Mouse (Mus musculus) ES-Bruce4 (cell line): Measurements from ENCODE around the gene Ptprt.

Experiments used
- CTCF ChIP-seq: IDR thresholded peaks from one replicate; pipeline ENCODE4 v1.8.1; 2011; ENCODE audit warnings: low read depth, low read length
- EP300 ChIP-seq: IDR thresholded peaks from 2 replicates; pipeline ENCODE4 v1.6.1; 2011; ENCODE audit warnings: low read depth, low read length; ENCODE audit not compliant: insufficient read depth
- POLR2A ChIP-seq: IDR thresholded peaks from one replicate; pipeline ENCODE4 v1.8.1; 2011; ENCODE audit warnings: low read length; ENCODE audit not compliant: insufficient read depth

GRCm38 (mm10) chr2:162426114-162426513 is 234.8 kb downstream of the Ptprt start:
- TF ChIP-seq POLR2A (no peak), CTCF (no peak), EP300 (no peak)
